Mouse (Mus musculus) G1E (cell line): Measurements from ENCODE around the gene Nrarp.

Source experiments
- CTCF ChIP-seq: IDR thresholded peaks from 2 replicates; pipeline ENCODE4 v1.5.1; 2012; ENCODE audit warnings: low read depth, low read length, inconsistent platforms, mixed read lengths
- GATA1 ChIP-seq: IDR thresholded peaks from 2 replicates; pipeline ENCODE4 v1.6.1; 2012; ENCODE audit warnings: borderline replicate concordance, low read length, inconsistent platforms, mixed read lengths
- GATA2 ChIP-seq: IDR thresholded peaks from 2 replicates; pipeline ENCODE4 v1.6.1; 2012; ENCODE audit warnings: low read depth, low read length, inconsistent platforms, borderline replicate concordance

GRCm38 (mm10) chr2:25168665-25168978 is 11.9 kb upstream of the Nrarp start:
- TF ChIP-seq GATA1, result no peak
- no peak for TF ChIP-seq CTCF
- TF ChIP-seq GATA2, result no peak
